Mouse (Mus musculus) megakaryocyte-erythroid progenitor cell, adult 5-6 weeks (primary cell): ENCODE measurements at regions not wholly inside any gene's neighbourhood (a gene's known extent, or its start where the extent isn't known, plus 50 kb on each side); places are given as distances from the start of the nearest gene placed in this dataset.

Source experiments
- ATAC-seq: replicated peaks from 2 replicates; pipeline ENCODE4 v1.8.0; 2016; ENCODE audit warnings: mild to moderate bottlenecking, inconsistent platforms; ENCODE audit not compliant: severe bottlenecking, poor library complexity, low FRiP score, low TSS enrichment

- ATAC-seq: no peak
Observed at GRCm38 (mm10) chr5:42364116-42364515, 296.4 kb downstream of the Gm16223 start.

- no peak for ATAC-seq
Observed at GRCm38 (mm10) chr5:42387959-42388358, 320.2 kb downstream of the Gm16223 start.

- ATAC-seq: no peak
Observed at GRCm38 (mm10) chr5:42396695-42397094, 328.9 kb downstream of the Gm16223 start.

- ATAC-seq: no peak
Observed at GRCm38 (mm10) chr5:42409981-42410380, 342.2 kb downstream of the Gm16223 start.

- 0 out of 2 replicates have a peak, but pooled peaks have one; percentile 65 for ATAC-seq
Observed at GRCm38 (mm10) chr5:42412296-42412695, 344.5 kb downstream of the Gm16223 start.

- no peak for ATAC-seq
Observed at GRCm38 (mm10) chr5:42425902-42426301, 358.1 kb downstream of the Gm16223 start.

- ATAC-seq: no peak
Observed at GRCm38 (mm10) chr5:42433147-42433546, 365.4 kb downstream of the Gm16223 start.

GRCm38 (mm10) chr5:42448644-42449043 lies 380.9 kb downstream of the Gm16223 start:
- ATAC-seq: no peak; the same call in 1 of the 2 replicates

GRCm38 (mm10) chr5:42449581-42449980 lies 381.8 kb downstream of the Gm16223 start:
- ATAC-seq: no peak

GRCm38 (mm10) chr5:42453707-42454106 lies 385.9 kb downstream of the Gm16223 start:
- ATAC-seq: no peak

GRCm38 (mm10) chr5:42461195-42461594 lies 393.4 kb downstream of the Gm16223 start:
- ATAC-seq: no peak

GRCm38 (mm10) chr5:42464814-42465213 lies 397.1 kb downstream of the Gm16223 start:
- ATAC-seq: no peak

GRCm38 (mm10) chr5:42473493-42473892 lies 405.7 kb downstream of the Gm16223 start:
- no peak for ATAC-seq

GRCm38 (mm10) chr5:42502124-42502801 lies 434.5 kb downstream of the Gm16223 start:
- no peak for ATAC-seq

GRCm38 (mm10) chr5:42502802-42503136 lies 435.0 kb downstream of the Gm16223 start:
- ATAC-seq: no peak

- ATAC-seq: no peak
Observed at GRCm38 (mm10) chr5:42509200-42509599, 441.4 kb downstream of the Gm16223 start.

GRCm38 (mm10) chr5:42523116-42524113 lies 455.7 kb downstream of the Gm16223 start:
- ATAC-seq: no peak

- ATAC-seq: no peak
Observed at GRCm38 (mm10) chr5:42525431-42525830, 457.7 kb downstream of the Gm16223 start.

GRCm38 (mm10) chr5:42560537-42560936 lies 492.8 kb downstream of the Gm16223 start:
- ATAC-seq: no peak

GRCm38 (mm10) chr5:42563406-42563805 lies 495.6 kb downstream of the Gm16223 start:
- no peak for ATAC-seq

- ATAC-seq: no peak
Observed at GRCm38 (mm10) chr5:42575971-42576370, 508.2 kb downstream of the Gm16223 start.
